Mouse (Mus musculus) heart, adult 2 months (tissue): ENCODE measurements around the gene Pde4d. TPM values are rescaled to one million over a fixed set of nuclear protein-coding genes. Genes with fewer than 3 reads are reported as not detected.
A peak's percentile ranks its signal among the peaks of the same experiment; 100 is the strongest.

Experiments
- DNase-seq, 2 experiments: peaks; one replicate each; pipeline ENCODE4 v3.0.0; 2021
- H3K27ac ChIP-seq: fragments of 200-600 bp; 2 replicates; pipeline ENCODE4 v1.8.1; 2022
- H3K27me3 ChIP-seq: fragments of 200-500 bp; 2 replicates; pipeline ENCODE4 v1.6.1; 2012; ENCODE audit warnings: mild to moderate bottlenecking, low read length, inconsistent platforms, mixed read lengths; ENCODE audit not compliant: control insufficient read depth, insufficient read depth
- H3K36me3 ChIP-seq: fragments of 200-500 bp; 2 replicates; pipeline ENCODE4 v1.6.1; 2012; ENCODE audit warnings: low read length, inconsistent platforms; ENCODE audit not compliant: control insufficient read depth, insufficient read depth
- H3K4me1 ChIP-seq: fragments of 200-500 bp; 2 replicates; pipeline ENCODE4 v1.6.1; 2011; ENCODE audit warnings: low read length; ENCODE audit not compliant: control insufficient read depth, insufficient read depth
- H3K4me3 ChIP-seq: fragments of 200-600 bp; 2 replicates; pipeline ENCODE4 v1.8.1; 2022
- H3K79me2 ChIP-seq: fragments of 200-500 bp; replicated peaks from 2 replicates; pipeline ENCODE4 v1.6.1; 2012; ENCODE audit warnings: mild to moderate bottlenecking, inconsistent platforms, low read length, moderate library complexity, mixed read lengths; ENCODE audit not compliant: control insufficient read depth, insufficient read depth
- H3K9ac ChIP-seq: fragments of 200-500 bp; 2 replicates; pipeline ENCODE4 v1.6.1; 2012; ENCODE audit warnings: low read depth, mild to moderate bottlenecking, control low read depth, inconsistent platforms, low read length, mixed read lengths
- CTCF ChIP-seq: fragments of 200-600 bp; IDR thresholded peaks from 2 replicates; pipeline ENCODE4 v1.8.1; 2022; ENCODE audit warnings: antibody characterized with exemption, mild to moderate bottlenecking, moderate library complexity
- EP300 ChIP-seq: fragments of 200-500 bp; IDR thresholded peaks from 2 replicates; pipeline ENCODE4 v1.6.1; 2011; ENCODE audit warnings: low read depth, low read length, control low read depth; ENCODE audit not compliant: insufficient read depth
- POLR2A ChIP-seq: fragments of 200-500 bp; IDR thresholded peaks from 2 replicates; pipeline ENCODE4 v1.6.1; 2011; ENCODE audit warnings: mild to moderate bottlenecking, low read depth, low read length, control low read depth; ENCODE audit not compliant: insufficient read depth
- WGBS: fragments of 180-500 bp; shearing (Covaris S2); methylation state at CpG from one replicate; pipeline ENCODE4 v1.1.7; 2018; 5-methylcytosine and 5-hydroxymethylcytosine counted together
- intact Hi-C: fragments of 180-260 bp; cut with DNase I; formaldehyde crosslinking; loops from one replicate; pipeline ENCODE4 v1.15.1; 2025
- polyA plus RNA-seq: library from polyadenylated mRNA; depleted of rRNA; stranded (reverse); fragments of >200 nt; gene quantifications from 2 replicates; pipeline ENCODE4 v1.2.3, GENCODE M21; 2012
- total RNA-seq, 2 experiments: library from RNA; stranded (reverse); gene quantifications; 2 replicates each; pipeline ENCODE4 v1.2.3; 2021

The Pde4d gene
- total and polyA plus RNA-seq, 3 experiments: 11.5 to 40.1 (median 38.1) TPM

GRCm38 (mm10) chr13:108448348-108448931 is 1.3 kb upstream of the Pde4d start:
- Histone ChIP-seq H3K27ac (no peak overlapping the region), H3K4me3 (no peak overlapping the region), H3K9ac (no peak overlapping the region), H3K4me1 (no peaks in the 10 kb centered on the region; the same call in 1 of the 2 replicates), H3K27me3 (no peaks in the 10 kb centered on the region), H3K79me2 (no peaks in the 10 kb centered on the region), H3K36me3 (peaks cover 3% of the 10 kb centered on the region; the same call in 1 of the 2 replicates)
- WGBS: 81% methylated on average over 11 of the region's 11 CpGs
- intact Hi-C loops: no loop called here
- TF ChIP-seq CTCF (no peak), EP300 (no peak), POLR2A (no peak)
- no peak for DNase-seq

GRCm38 (mm10) chr13:108451122-108451521 is 1.4 kb downstream of the Pde4d start:
- no peaks in the 10 kb centered on the region for H3K79me2 ChIP-seq
- DNase-seq: no peak
- no peak for TF ChIP-seq POLR2A
- TF ChIP-seq CTCF: no peak
- TF ChIP-seq EP300: no peak
- peak overlapping the region; percentile 66 for H3K27ac ChIP-seq
- H3K4me3 ChIP-seq: peak overlapping the region; percentile 38
- WGBS: 60% methylated on average over 2 of the region's 2 CpGs
- intact Hi-C loops: no loop called here
- peaks cover 8% of the 10 kb centered on the region; the same call in 1 of the 2 replicates for H3K36me3 ChIP-seq
- no peaks in the 10 kb centered on the region for H3K27me3 ChIP-seq
- H3K9ac ChIP-seq: no peak overlapping the region
- no peaks in the 10 kb centered on the region; the same call in none of the 2 replicates for H3K4me1 ChIP-seq

DNA sequence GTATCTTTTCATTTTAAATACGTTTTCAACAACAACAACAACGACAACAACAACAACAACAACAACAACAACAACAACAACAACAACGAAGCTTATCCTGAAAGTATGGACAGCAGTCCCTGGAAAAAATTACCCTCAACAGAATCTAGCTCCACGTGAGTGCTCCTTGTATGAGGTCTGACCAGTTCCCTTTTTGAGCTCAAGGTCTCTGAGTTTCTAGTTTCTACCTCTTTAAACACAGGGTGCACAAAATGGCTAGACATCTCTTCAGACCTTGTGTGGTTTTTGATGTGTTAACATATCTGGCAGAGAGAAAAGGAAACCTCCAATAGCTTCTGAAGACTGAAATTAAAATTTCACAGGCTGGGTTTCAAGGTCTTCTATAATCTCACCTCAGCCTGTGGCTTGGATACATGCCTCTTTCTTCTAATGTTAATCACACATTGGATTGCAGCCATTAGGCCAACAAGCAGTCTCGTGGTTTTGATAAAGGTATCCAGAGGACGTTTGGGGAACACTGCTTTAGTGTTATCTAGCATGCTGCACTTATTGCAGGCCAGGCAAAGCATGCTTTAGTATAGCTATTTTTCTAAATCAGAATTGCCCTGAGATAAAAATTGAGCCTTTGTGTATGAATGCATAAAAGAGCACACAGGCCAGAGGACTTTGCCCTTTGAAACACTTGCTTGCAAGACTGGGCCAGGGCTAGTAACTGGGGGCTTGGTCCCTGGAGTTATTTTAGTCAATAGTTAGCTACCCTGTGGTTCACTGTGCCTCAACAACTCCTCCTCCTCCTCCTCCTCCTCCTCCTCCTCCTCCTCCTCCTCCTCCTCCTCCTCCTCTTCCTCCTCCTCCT is 3.5 kb downstream of the Pde4d start:
- peak overlapping the region; percentile 75 for H3K27ac ChIP-seq
- H3K9ac ChIP-seq: no peak overlapping the region
- peaks cover 8% of the 10 kb centered on the region; the same call in 1 of the 2 replicates for H3K36me3 ChIP-seq
- intact Hi-C loops: no loop called here
- no peaks in the 10 kb centered on the region for H3K27me3 ChIP-seq
- peak in 1 of 2 experiments; percentile 45 for DNase-seq
- H3K4me3 ChIP-seq: no peak overlapping the region
- H3K4me1 ChIP-seq: no peaks in the 10 kb centered on the region; the same call in none of the 2 replicates
- no peaks in the 10 kb centered on the region for H3K79me2 ChIP-seq
- 43% methylated on average over 6 of the region's 6 CpGs for WGBS
- TF ChIP-seq POLR2A (no peak), EP300 (no peak), CTCF (no peak)

GRCm38 (mm10) chr13:108462518-108462917 is 12.8 kb downstream of the Pde4d start:
- no peak for TF ChIP-seq CTCF
- TF ChIP-seq POLR2A: no peak
- TF ChIP-seq EP300: no peak
- H3K27me3 ChIP-seq: no peaks in the 10 kb centered on the region
- no peak overlapping the region for H3K27ac ChIP-seq

GRCm38 (mm10) chr13:108465755-108466154 is 16.0 kb downstream of the Pde4d start:
- H3K27ac ChIP-seq: no peak overlapping the region

More at GRCm38 (mm10) chr13:108462518-108462917, 12.8 kb downstream of the Pde4d start:
- intact Hi-C loops: no loop called here
- H3K9ac ChIP-seq: no peak overlapping the region
- H3K4me3 ChIP-seq: no peak overlapping the region
- H3K4me1 ChIP-seq: peaks cover 2% of the 10 kb centered on the region; the same call in 1 of the 2 replicates
- WGBS: 83% methylated on average over 5 of the region's 5 CpGs
- no peaks in the 10 kb centered on the region; the same call in 1 of the 2 replicates for H3K79me2 ChIP-seq
- H3K36me3 ChIP-seq: peaks cover 4% of the 10 kb centered on the region
- DNase-seq: no peak

DNA sequence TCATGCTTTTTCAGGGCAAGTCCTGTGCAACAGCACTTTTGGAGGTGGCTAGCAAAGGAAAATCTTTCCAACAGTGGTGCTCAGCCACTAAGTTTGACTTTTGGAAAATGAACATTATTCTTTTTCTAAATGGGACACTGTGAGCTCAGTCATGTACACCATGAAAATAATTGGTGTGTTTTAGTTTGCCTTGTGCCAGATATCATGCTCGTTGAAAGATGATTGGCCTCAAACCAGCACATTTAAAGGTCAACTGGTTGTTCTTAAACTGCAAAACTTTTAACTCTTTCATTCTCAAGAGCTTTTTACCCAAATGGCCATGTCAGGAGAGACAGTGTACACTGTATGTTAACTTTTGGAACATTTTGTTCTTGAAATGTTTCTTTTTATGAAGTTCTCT is 17.3 kb downstream of the Pde4d start:
- Histone ChIP-seq H3K27ac (peak overlapping the region; percentile 39), H3K9ac (no peak overlapping the region), H3K36me3 (peaks cover 4% of the 10 kb centered on the region; the same call in 1 of the 2 replicates), H3K4me3 (no peak overlapping the region), H3K4me1 (peaks cover 2% of the 10 kb centered on the region; the same call in 1 of the 2 replicates), H3K27me3 (no peaks in the 10 kb centered on the region), H3K79me2 (no peaks in the 10 kb centered on the region; the same call in 1 of the 2 replicates)
- intact Hi-C loops: no loop called here
- WGBS: 14% methylated on average over 1 of the region's 1 CpGs
- no peak for TF ChIP-seq POLR2A
- no peak for DNase-seq

More at GRCm38 (mm10) chr13:108465755-108466154, 16.0 kb downstream of the Pde4d start:
- TF ChIP-seq CTCF (no peak), EP300 (no peak), POLR2A (no peak)
- Histone ChIP-seq H3K4me3 (no peak overlapping the region), H3K36me3 (peaks cover 4% of the 10 kb centered on the region), H3K4me1 (peaks cover 2% of the 10 kb centered on the region; the same call in 1 of the 2 replicates), H3K9ac (no peak overlapping the region), H3K79me2 (no peaks in the 10 kb centered on the region; the same call in 1 of the 2 replicates), H3K27me3 (no peaks in the 10 kb centered on the region)
- intact Hi-C loops: no loop called here
- DNase-seq: no peak
